Mouse (Mus musculus): ENCODE results near the gene Pramef17.
"Not testable (repeated sequence)": the region's sequence is repeated elsewhere in the genome, so short reads cannot be mapped to it uniquely, and the experiment has no call there.

The Pramef17 gene

DNA sequence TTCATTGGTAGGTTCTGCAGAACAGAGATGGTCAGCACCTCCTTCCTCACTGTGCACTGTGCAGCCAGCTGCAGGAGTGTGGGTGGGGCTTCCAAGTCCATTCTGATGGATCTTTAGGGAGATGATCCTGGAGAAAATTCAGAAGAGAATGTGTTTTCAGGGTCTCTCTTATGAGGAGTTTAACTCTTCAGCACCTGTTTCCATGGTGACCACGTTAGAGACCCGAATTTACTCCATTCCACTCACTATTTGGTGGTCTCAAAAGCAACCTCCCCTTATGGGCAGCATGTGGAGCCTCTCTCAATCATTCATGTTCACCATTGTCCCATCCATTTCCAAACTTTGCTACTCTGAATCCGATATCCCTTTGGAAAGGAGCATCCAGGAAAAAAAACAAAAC lies at the start of gene Pramef17:
Pramef17 (minus strand) TSS at position 101 of the 400 bp plus-strand sequence.
- CTCF ChIA-PET = not testable (repeated sequence)

DNA sequence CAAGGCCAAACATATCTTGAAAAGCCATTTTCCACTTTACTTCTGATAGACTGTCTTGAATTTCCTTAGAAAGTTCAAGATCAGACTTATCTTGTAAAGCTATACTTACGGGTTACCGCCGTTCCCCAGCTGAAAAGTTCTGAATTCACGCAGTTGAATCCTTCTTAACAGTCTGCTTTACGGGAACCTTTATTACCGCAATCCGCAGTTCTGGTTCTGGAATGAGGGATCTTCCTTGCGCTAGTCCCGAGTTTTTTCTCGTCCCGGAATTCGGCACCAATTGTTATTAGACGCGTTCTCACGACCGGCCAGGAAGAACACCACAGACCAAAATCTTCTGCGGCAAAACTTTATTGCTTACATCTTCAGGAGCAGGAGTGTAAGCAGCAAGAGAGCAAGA lies 6.0 kb downstream of the Pramef17 start:
- CTCF ChIA-PET = not testable (repeated sequence)

DNA sequence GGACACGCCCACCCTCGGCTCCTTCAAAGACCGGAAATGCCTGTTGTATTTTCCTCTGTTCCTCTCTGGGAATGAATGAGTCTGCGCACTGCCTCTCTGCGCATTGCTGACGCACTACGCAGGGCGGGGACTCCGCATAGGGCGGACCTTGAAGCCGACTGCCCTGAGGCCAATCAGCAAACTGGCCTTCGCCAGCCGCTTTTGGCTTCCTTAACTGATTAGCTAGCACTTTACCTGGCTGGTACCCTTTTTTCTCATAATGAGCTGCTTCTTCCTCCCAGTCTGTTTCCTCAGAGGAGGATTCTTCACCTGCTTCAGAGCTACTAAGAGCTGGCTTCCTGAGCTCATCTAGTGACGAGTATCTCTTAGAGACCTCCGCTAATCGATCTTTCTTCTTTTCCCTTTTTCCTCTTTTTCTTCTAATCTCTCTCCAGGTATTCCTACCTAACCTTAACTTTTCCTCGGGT lies 6.7 kb downstream of the Pramef17 start:
- CTCF ChIA-PET = not testable (repeated sequence)

DNA sequence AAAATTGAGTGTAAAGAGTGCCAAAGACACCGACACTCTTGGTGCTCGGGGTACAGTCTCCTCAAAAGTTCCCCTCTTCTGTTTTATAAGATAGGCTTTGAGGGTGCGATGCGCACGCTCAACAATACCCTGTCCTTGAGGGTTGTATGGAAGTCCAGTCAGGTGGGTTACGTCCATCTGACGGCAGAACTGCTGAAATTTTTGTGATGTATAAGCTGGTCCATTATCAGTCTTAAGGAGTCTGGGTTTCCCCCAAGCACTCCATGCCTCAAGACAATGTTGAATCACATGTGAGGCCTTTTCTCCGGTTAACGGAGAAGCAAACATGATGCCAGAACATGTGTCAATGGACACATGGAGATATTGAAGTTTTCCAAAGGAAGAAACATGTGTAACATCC lies 8.4 kb downstream of the Pramef17 start:
- CTCF ChIA-PET = not testable (repeated sequence)

DNA sequence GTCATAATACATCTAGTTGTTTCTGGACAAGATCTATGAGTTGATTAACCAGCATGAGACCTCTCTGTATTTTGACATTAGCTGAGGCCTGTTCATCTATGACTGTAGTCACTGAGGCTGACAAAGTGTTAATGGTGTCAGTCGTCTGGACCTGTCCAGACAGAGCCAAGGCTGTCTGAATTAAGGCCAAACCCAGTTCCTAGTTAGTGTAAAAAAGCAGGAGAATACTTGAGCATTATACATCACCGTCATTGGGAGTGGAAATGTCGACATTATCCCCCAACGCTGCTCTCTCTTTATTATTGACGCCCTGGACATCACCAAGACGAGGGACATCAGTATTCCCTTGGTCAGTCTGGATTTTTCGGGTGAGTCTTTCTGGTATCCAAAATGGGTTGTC lies 9.0 kb downstream of the Pramef17 start:
- CTCF ChIA-PET = not testable (repeated sequence)

DNA sequence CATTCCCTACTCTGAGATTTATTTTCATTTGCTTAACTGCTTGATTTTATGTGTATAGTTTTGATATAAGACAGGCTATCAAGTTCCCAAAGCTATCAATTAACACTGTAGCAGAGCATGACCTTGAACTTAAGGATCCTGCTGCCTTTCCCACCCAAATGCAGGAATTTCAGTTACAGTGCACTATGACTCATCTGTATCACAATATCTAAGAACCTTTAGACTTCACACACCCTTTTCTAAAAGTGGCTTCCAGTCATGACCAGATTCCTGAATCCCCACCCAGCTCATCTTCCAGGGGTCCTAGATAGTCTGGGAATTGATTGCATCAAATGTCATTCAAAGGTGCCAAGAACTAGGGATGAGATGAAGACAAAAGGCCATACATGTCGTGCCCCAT lies 10.7 kb downstream of the Pramef17 start:
- CTCF ChIA-PET = not testable (repeated sequence)

DNA sequence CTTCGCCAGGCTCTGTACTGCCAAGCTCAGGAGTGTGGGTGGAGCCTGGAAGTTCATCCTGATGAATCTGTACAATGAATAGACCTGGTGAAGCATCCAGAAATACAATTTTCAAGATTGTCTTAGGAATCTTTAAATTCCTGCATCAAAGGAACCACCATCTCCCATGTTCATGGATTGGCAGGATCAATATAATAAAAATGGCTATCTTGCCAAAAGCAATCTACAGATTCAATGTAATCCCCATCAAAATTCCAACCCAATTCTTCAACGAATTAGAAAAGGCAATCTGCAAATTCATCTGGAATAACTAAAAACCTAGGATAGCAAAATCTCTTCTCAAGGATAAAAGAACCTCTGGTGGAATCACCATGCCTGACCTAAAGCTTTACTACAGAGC lies 27.3 kb downstream of the Pramef17 start, which contains the start of gene Gm13101:
Gm13101 (minus strand) TSS at position 101 of the 400 bp plus-strand sequence.
- CTCF ChIA-PET = not testable (repeated sequence)

DNA sequence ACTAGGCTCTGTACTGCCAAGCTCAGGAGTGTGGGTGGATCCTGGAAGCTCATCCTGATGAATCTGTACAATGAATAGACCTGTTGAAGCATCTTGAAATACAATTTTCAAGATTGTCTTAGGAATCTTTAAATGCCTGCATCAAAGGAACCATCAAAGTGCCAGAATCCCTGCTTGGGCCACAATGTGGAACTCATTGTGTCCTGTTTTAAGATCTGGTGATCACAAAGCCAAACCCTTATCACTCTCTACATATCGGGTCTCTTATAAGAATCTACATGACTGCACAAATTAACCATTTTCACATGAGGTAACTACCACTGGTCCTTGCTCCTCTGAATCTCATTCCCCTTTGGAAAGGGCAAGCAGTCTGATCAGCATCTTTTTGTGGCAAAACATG lies 43.3 kb downstream of the Pramef17 start, which contains the start of gene Pramef25:
Pramef25 (minus strand) TSS at position 101 of the 400 bp plus-strand sequence.
- CTCF ChIA-PET = not testable (repeated sequence)

Measured in spleen, embryonic (tissue).